In the genomic region with DNA sequence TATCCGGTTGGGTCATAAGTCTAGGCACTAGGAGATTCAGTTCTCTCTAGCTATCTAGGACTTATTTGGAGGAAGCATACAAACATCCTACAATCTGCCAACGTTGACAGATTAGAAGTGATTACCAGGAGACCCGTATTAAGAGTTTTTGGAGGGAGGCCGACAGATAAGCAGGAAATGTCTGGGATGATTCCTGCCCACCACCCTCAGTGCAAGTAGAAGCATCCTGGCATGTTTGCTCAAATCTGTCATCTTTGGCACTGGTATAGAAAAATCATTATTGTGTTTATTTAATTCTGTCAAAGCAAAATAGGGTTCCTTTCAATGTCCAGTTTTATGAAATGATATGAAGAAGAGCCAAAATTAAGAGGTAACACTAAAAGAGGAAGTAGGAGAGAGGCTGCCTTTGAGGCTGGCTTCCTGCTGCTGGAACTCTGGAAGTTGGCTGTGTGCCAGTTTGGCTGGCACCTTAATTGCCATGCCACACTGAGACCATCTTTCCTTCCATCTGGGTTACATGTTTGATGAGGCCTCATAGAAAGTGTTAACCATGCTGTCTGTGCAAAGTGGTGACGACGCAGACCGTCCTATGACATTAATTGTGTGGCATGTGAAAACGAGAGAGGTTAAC, we compare ENCODE assay signal across 9 mouse cellular contexts.
A peak's percentile ranks its signal among the peaks of the same experiment; 100 is the strongest.
DNase-seq lines count a peak whose midpoint lies in the region; ATAC-seq and TF ChIP-seq lines count a peak whose summit lies in the region.
"Had no signal": no experiment of that assay in that cellular context is flagged by ENCODE, and none has a peak within 500 bp of the region (broad histone marks: within the 10 kb centered on the region; RNA-seq: fewer than 3 reads in every experiment).

No protein-coding gene starts in this region.

- WGBS in forebrain, postnatal 0 days = 37% methylated on average over 8 of the region's 8 CpGs

- peaks cover 5 to 15% of the 10 kb centered on the region in 2 experiments; a peak in 3 of 4 replicates for H3K4me1 ChIP-seq in MEL (ENCODE audit: control insufficient read depth in 1 of 2, insufficient read depth in 2 of 2, low read length in 2 of 2)
- no peaks in the 10 kb centered on the region for H3K4me1 ChIP-seq in forebrain, postnatal 0 days (ENCODE audit: insufficient read depth)

- H3K9me3 ChIP-seq in MEL (replicated peaks; ENCODE audit: insufficient read depth, low read length) = no peaks in the 10 kb centered on the region
- H3K9me3 ChIP-seq in forebrain, postnatal 0 days (ENCODE audit: low read length) = no peaks in the 10 kb centered on the region

- TF ChIP-seq CTCF in MEL (IDR thresholded peaks at IDR 0.05 in 2 of 3, conservative IDR thresholded peaks at IDR 0.05 in 1 of 3; ENCODE audit: control insufficient read depth in 1 of 3, insufficient read depth in 1 of 3, low read depth in 2 of 3, low read length in 3 of 3, poor library complexity in 1 of 3, severe bottlenecking in 1 of 3) = no peak
- TF ChIP-seq CTCF in forebrain, postnatal 0 days (IDR thresholded peaks at IDR 0.05; ENCODE audit: low read depth) = no peak

- TF ChIP-seq RAD21 in MEL (IDR thresholded peaks at IDR 0.05; ENCODE audit: low read depth, low read length) = no peak

- DNase-seq in adrenal gland, postnatal 14 days = peak; percentile 29
- DNase-seq in adrenal gland, postnatal 4 days (ENCODE audit: low spot score in 2 of 2) = no peak
- DNase-seq in kidney, postnatal 10 days = peak; percentile 44
- no peak for DNase-seq in kidney, adult 9 months
- DNase-seq in MEL (ENCODE audit: low read depth, low spot score) = peak; percentile 86
- DNase-seq in forebrain, postnatal 0 days = peak; percentile 81
- no peak for DNase-seq in thymus, postnatal 10 days (ENCODE audit: low spot score in 2 of 2)
- no peak for DNase-seq in adipocyte (ENCODE audit: low spot score)

- TF ChIP-seq POLR2A in MEL (IDR thresholded peaks at IDR 0.05; ENCODE audit: control insufficient read depth in 1 of 2, insufficient read depth in 1 of 2, low read depth in 1 of 2, low read length in 2 of 2, poor library complexity in 1 of 2) = no peak

- H3K27me3 ChIP-seq in MEL (ENCODE audit: control insufficient read depth in 1 of 2, insufficient read depth in 2 of 2, low read length in 2 of 2) = peaks cover 0 to 2% of the 10 kb centered on the region in 2 experiments; a peak in 2 of 4 replicates
- no peaks in the 10 kb centered on the region for H3K27me3 ChIP-seq in forebrain, postnatal 0 days (ENCODE audit: insufficient read depth, low read length)

- peaks cover 0 to 5% of the 10 kb centered on the region in 2 experiments; a peak in 2 of 4 replicates for H3K36me3 ChIP-seq in MEL (ENCODE audit: control insufficient read depth in 1 of 2, insufficient read depth in 2 of 2, low read length in 2 of 2)
- H3K36me3 ChIP-seq in forebrain, postnatal 0 days (ENCODE audit: insufficient read depth) = no peaks in the 10 kb centered on the region

- no peak overlapping the region for H3K9ac ChIP-seq in MEL (ENCODE audit: control insufficient read depth, low read depth, low read length, poor library complexity, severe bottlenecking)
- no peak overlapping the region for H3K9ac ChIP-seq in forebrain, postnatal 0 days

- TF ChIP-seq EP300 in MEL (IDR thresholded peaks at IDR 0.05; ENCODE audit: low read depth in 1 of 2, low read length in 2 of 2) = peak in 1 of 2 experiments; percentile 77; a peak in 1 of 4 replicates

- no peak overlapping the region for H3K4me3 ChIP-seq in MEL (ENCODE audit: control insufficient read depth in 1 of 2, insufficient read depth in 1 of 2, low read depth in 2 of 2, low read length in 2 of 2)
- H3K4me3 ChIP-seq in forebrain, postnatal 0 days (ENCODE audit: low read depth, low read length) = no peak overlapping the region

- no peak overlapping the region for H3K27ac ChIP-seq in MEL (ENCODE audit: control insufficient read depth, low read depth, low read length)
- no peak overlapping the region for H3K27ac ChIP-seq in forebrain, postnatal 0 days (ENCODE audit: low read depth, low read length)

- H3K79me2 ChIP-seq in MEL (ENCODE audit: control insufficient read depth, insufficient read depth, low read length, poor library complexity) = no peaks in the 10 kb centered on the region

- peak; percentile 75 for ATAC-seq in forebrain, postnatal 0 days
- ATAC-seq: inflammation-experienced regulatory T-cells, adult 6 months had no signal

- H3K4me2 ChIP-seq in forebrain, postnatal 0 days (ENCODE audit: low read depth) = no peak overlapping the region

TF ChIP-seq in MEL, 35 proteins besides CTCF, POLR2A, EP300 and RAD21:
- TF ChIP-seq CHD2 (IDR thresholded peaks at IDR 0.05; ENCODE audit: low read length) (no peak), ETS1 (IDR thresholded peaks at IDR 0.05; ENCODE audit: low read depth, low read length) (peak; percentile 51; the same call in 1 of the 2 replicates), MYC (IDR thresholded peaks at IDR 0.05; ENCODE audit: low read depth, low read length) (peak; percentile 25; the same call in 1 of the 2 replicates), ELF1 (IDR thresholded peaks at IDR 0.05; ENCODE audit: low read depth, low read length) (peak; percentile 33; the same call in 1 of the 2 replicates), BHLHE40 (IDR thresholded peaks at IDR 0.05; ENCODE audit: borderline replicate concordance, low read depth, low read length) (no peak), ZNF384 (IDR thresholded peaks at IDR 0.05; ENCODE audit: low read depth, low read length) (no peak), POLR2AphosphoS2 (IDR thresholded peaks at IDR 0.05; ENCODE audit: low read length) (no peak), RCOR1 (IDR thresholded peaks at IDR 0.05; ENCODE audit: low read depth, low read length) (no peak; the same call in 1 of the 2 replicates), SIN3A (IDR thresholded peaks at IDR 0.05; ENCODE audit: low read length) (peak; percentile 45; the same call in 1 of the 2 replicates), MYB (IDR thresholded peaks at IDR 0.05; ENCODE audit: low read depth, low read length) (no peak), UBTF (IDR thresholded peaks at IDR 0.05; ENCODE audit: borderline replicate concordance, insufficient read depth, low read depth, low read length) (no peak), NRF1 (IDR thresholded peaks at IDR 0.05; ENCODE audit: insufficient read depth, low read depth, low read length, poor library complexity, severe bottlenecking) (no peak), MXI1 (IDR thresholded peaks at IDR 0.05; ENCODE audit: low read depth, low read length) (peak; percentile 40; the same call in 1 of the 2 replicates), MAX (IDR thresholded peaks at IDR 0.05; ENCODE audit: low read length) (0 out of 2 replicates have a peak, but pooled peaks have one; percentile 35), TAL1 (IDR thresholded peaks at IDR 0.05; ENCODE audit: low read length) (no peak), SMC3 (IDR thresholded peaks at IDR 0.05; ENCODE audit: low read depth, low read length) (0 out of 2 replicates have a peak, but pooled peaks have one; percentile 1)

Comparison
In these comparisons a context has a peak if more than half of its experiments do, and no peak if none do; other contexts are left out.
1. DNase-seq: peak in adrenal gland, postnatal 14 days (single experiment), kidney, postnatal 10 days (single experiment), MEL (single experiment) and forebrain, postnatal 0 days (single experiment); none in adrenal gland, postnatal 4 days (0 of 2), kidney, adult 9 months (single experiment), thymus, postnatal 10 days (0 of 2) and adipocyte (single experiment).